In genomic region chr4:48540576-48541111, GRCm38 (mm10) we compare ENCODE assay signal across 9 mouse cellular contexts. TPM values are rescaled to one million over a fixed set of nuclear protein-coding genes. Genes with fewer than 3 reads are reported as not detected.
A peak's percentile ranks its signal among the peaks of the same experiment; 100 is the strongest.
DNase-seq lines count a peak whose midpoint lies in the region; ATAC-seq and TF ChIP-seq lines count a peak whose summit lies in the region.
"Had no signal": no experiment of that assay in that cellular context is flagged by ENCODE, and none has a peak within 500 bp of the region (broad histone marks: within the 10 kb centered on the region; RNA-seq: fewer than 3 reads in every experiment).

No protein-coding gene starts in this region.

- POLR2A ChIA-PET in Patski (lab: Charles Lee) = interaction anchor here (1.1 kb wide), 1 partner anchor 46 kb away, joined by 3 read pairs; no protein-coding TSS in a partner anchor

- H3K36me3 ChIP-seq in heart, embryonic 13.5 days = no peaks in the 10 kb centered on the region
- no peaks in the 10 kb centered on the region for H3K36me3 ChIP-seq in midbrain, embryonic 14.5 days (ENCODE audit: control insufficient read depth, insufficient read depth, low read length)
- H3K36me3 ChIP-seq: G1E had no signal

- under 1% methylated on average over 36 of the region's 50 CpGs for WGBS in heart, embryonic 13.5 days
- WGBS in midbrain, embryonic 14.5 days = under 1% methylated on average over 46 of the region's 50 CpGs

- H3K4me3 ChIP-seq in heart, embryonic 13.5 days = peak overlapping the region; percentile 87
- H3K4me3 ChIP-seq in midbrain, embryonic 14.5 days (replicated peaks; ENCODE audit: low read depth, low read length) = peak overlapping the region; percentile 75

- H3K27me3 ChIP-seq in Patski = no peaks in the 10 kb centered on the region
- no peaks in the 10 kb centered on the region for H3K27me3 ChIP-seq in heart, embryonic 13.5 days (replicated peaks)
- H3K27me3 ChIP-seq in midbrain, embryonic 14.5 days (ENCODE audit: control insufficient read depth, insufficient read depth, low read length) = no peaks in the 10 kb centered on the region

- in situ Hi-C loops in Patski (cut with MboI; ENCODE audit: low pct_unique_long_range_greater_than_20kb) = no loop called here

- DNase-seq in kidney, adult 11 months = peak; percentile 7
- DNase-seq in kidney, adult 9 months = no peak
- no peak for DNase-seq in Patski (ENCODE audit: low read depth, low spot score)
- peak; percentile 66 for DNase-seq in embryo, embryonic 9.5 days (ENCODE audit: extremely low spot score)
- DNase-seq in kidney, postnatal 4 days = peak; percentile 49 to 73
- peak; percentile 81 for DNase-seq in midbrain, embryonic 14.5 days
- DNase-seq in thymus, postnatal 0 days (ENCODE audit: low spot score) = peak; percentile 2

- peak; percentile 45 for ATAC-seq in Patski
- 0 out of 2 replicates have a peak, but pooled peaks have one; percentile 15 for ATAC-seq in heart, embryonic 13.5 days (ENCODE audit: extremely low read depth, insufficient number of reproducible peaks, low FRiP score, low TSS enrichment)
- ATAC-seq in midbrain, embryonic 14.5 days (ENCODE audit: low FRiP score, low TSS enrichment) = peak; percentile 78

- H3K9me3 ChIP-seq in heart, embryonic 13.5 days = no peaks in the 10 kb centered on the region
- no peaks in the 10 kb centered on the region for H3K9me3 ChIP-seq in midbrain, embryonic 14.5 days (ENCODE audit: control insufficient read depth, low read length)

- peak overlapping the region; percentile 99 for H3K9ac ChIP-seq in heart, embryonic 13.5 days
- H3K9ac ChIP-seq in midbrain, embryonic 14.5 days (replicated peaks; ENCODE audit: low read length) = peak overlapping the region; percentile 96

- peak overlapping the region; percentile 90 for H3K4me2 ChIP-seq in heart, embryonic 13.5 days
- H3K4me2 ChIP-seq in midbrain, embryonic 14.5 days (ENCODE audit: low read length) = peak overlapping the region; percentile 70

- peaks cover 44% of the 10 kb centered on the region for H3K4me1 ChIP-seq in heart, embryonic 13.5 days
- H3K4me1 ChIP-seq in midbrain, embryonic 14.5 days (ENCODE audit: control insufficient read depth, insufficient read depth, low read length) = peaks cover 36% of the 10 kb centered on the region

- no peak for TF ChIP-seq CTCF in Patski (IDR thresholded peaks at IDR 0.05)

- CTCF ChIA-PET in Patski (lab: Charles Lee) = no interaction called here

- peak overlapping the region; percentile 93 for H3K27ac ChIP-seq in heart, embryonic 13.5 days (replicated peaks)
- peak overlapping the region; percentile 95 for H3K27ac ChIP-seq in midbrain, embryonic 14.5 days (replicated peaks; ENCODE audit: low read depth, low read length)

RNA-seq across cellular contexts. Expression of gene Msantd3, which starts 0.9 kb away (rescaled TPM):
- polyA plus RNA-seq in Patski (2021) = 28.5 TPM
- 21.6 and 21.7 TPM in 2 replicates for polyA plus RNA-seq in heart, embryonic 13.5 days (2015; fragmentation: Nextera tagmentation; extraction: Ambion mirVana)
- polyA plus RNA-seq in midbrain, embryonic 14.5 days (2014; fragmentation: Nextera tagmentation; extraction: Ambion mirVana) = 36.2 and 38.1 TPM in 2 replicates
- polyA plus RNA-seq in thymus, postnatal 0 days (2015; fragmentation: Nextera tagmentation; extraction: Ambion mirVana) = 3.6 and 4.8 TPM in 2 replicates
- polyA plus RNA-seq: G1E had no signal

RNA-seq across cellular contexts. Expression of gene Tmeff1, which starts 44.3 kb away (rescaled TPM):
- 10.6 TPM for polyA plus RNA-seq in Patski (2021)
- polyA plus RNA-seq in heart, embryonic 13.5 days (2015; fragmentation: Nextera tagmentation; extraction: Ambion mirVana) = 30.2 and 30.7 TPM in 2 replicates
- 321 and 359 TPM in 2 replicates for polyA plus RNA-seq in midbrain, embryonic 14.5 days (2014; fragmentation: Nextera tagmentation; extraction: Ambion mirVana)
- polyA plus RNA-seq in thymus, postnatal 0 days (2015; fragmentation: Nextera tagmentation; extraction: Ambion mirVana) = 4.0 and 4.5 TPM in 2 replicates
- polyA plus RNA-seq: G1E had no signal

Comparison
In these comparisons a context has a peak if more than half of its experiments do, and no peak if none do; other contexts are left out.
1. DNase-seq: peak in kidney, adult 11 months (single experiment), embryo, embryonic 9.5 days (single experiment), kidney, postnatal 4 days (2 of 2), midbrain, embryonic 14.5 days (single experiment) and thymus, postnatal 0 days (single experiment); none in kidney, adult 9 months (single experiment) and Patski (single experiment).
2. ATAC-seq: peak in every context shown above with its lines; median percentile 78 in midbrain, embryonic 14.5 days; 45 in Patski; 15 in heart, embryonic 13.5 days.
3. RNA of gene Tmeff1, which starts 44.3 kb away (polyA plus RNA-seq): 321 to 359 TPM in midbrain, embryonic 14.5 days; 30.2 to 30.7 TPM in heart, embryonic 13.5 days, 10.6 TPM in Patski (single experiment) and 4.0 to 4.5 TPM in thymus, postnatal 0 days; every median in the first group is over 10 times any median in the second.